Mouse (Mus musculus) ovary, postnatal 10 days (tissue): Measurements from ENCODE around the gene Lhx4.

Source experiments
- DNase-seq: peaks from one replicate; pipeline ENCODE4 v3.0.0; 2022; ENCODE audit warnings: low spot score

Lhx4 gene

GRCm38 (mm10) chr1:155751484-155752255 is at the start of gene Lhx4:
Lhx4 (minus strand) TSS chr1:155751684.
- no peak for DNase-seq

GRCm38 (mm10) chr1:155798000-155798399 is 46.5 kb upstream of the Lhx4 start:
- no peak for DNase-seq

- no peak for DNase-seq
These were observed 45.9 kb upstream of the Lhx4 start for GRCm38 (mm10) chr1:155797425-155797824.

GRCm38 (mm10) chr1:155796757-155797405 is 45.4 kb upstream of the Lhx4 start:
- no peak for DNase-seq

DNA sequence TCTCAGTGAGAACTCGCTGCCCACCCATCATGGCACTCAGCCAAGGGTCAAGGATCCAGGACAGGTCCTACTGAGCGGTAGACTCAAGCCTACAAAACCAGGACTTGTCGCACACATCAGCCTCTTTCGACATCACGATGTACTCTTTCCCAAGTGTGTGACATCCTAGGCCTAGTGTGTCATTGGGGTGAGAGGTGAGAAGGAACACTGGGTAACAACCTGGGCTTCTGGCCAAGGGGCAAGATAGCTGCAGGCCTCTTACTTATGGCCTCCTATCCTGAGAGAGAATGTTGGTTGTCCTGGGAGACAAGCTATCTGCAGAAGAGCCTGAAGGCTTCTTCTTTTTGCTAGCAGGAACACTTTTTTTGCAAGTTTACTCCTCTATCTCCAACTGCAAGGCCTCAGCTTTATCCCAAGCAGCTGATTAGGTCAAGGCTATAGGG is 44.3 kb upstream of the Lhx4 start:
- DNase-seq, result no peak

DNA sequence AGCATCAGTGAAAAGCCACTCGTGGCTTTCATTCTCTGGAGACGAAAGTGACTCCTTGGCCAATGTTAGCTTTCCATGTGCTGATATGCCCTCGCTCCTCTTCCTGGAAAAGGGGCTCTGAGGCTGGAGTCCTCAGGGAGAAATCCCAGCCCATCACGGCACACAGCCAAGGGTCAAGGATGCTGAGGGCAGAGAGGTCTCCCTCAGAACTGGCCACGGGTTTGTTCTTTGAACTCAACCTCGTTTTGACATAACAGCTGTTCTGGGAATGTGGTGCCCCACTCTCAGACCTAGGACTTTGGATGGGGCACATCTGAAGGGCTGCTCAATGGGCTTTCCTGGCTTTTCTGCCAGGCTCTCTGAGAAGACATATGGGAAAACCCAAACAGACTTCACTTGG is 43.4 kb upstream of the Lhx4 start:
- no peak for DNase-seq

- no peak for DNase-seq
These were observed 40.4 kb upstream of the Lhx4 start for GRCm38 (mm10) chr1:155791919-155792318.

DNA sequence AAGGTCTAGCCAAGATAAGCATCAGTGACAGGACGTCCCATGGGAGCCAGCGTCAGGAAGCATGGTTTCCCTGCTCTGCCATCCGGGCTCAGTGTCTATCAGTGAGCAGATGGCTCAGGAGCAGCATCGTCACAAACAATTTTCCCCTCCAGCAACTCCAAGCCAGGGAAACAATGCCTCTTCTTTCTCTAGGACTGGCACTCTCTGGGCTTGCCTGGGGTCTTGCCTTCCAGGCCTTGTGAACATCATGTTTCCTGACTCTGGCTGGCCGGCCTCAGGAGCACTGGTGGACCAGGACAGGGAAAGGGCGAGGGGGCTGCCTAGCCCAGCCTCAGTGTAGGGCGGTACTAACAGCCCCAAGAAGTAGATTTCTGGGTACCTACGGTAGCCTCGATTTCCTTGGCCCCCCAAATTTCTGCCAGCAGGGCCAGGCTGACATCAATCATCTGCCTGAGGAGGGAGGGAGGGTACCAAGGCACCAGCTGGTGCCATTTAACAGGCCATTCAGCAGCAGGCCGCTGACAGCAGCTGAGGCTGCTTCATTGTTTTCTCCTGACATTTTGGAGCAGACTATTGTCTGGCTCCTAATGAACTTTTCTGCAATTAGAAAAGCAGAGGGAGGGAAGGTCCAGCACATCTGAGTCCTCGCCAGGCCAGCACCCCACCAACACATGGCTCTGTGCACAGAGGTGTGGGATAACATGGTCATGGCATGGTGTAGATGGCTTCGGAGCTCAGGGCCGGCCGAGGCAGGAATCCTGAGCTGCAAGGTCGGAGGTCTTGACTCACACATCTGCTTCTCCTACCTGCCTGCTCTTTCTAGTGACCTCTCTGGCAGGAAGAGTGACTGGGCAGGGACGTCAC is 38.9 kb upstream of the Lhx4 start:
- DNase-seq, result no peak

GRCm38 (mm10) chr1:155785886-155786285 is 34.4 kb upstream of the Lhx4 start:
- no peak for DNase-seq

DNA sequence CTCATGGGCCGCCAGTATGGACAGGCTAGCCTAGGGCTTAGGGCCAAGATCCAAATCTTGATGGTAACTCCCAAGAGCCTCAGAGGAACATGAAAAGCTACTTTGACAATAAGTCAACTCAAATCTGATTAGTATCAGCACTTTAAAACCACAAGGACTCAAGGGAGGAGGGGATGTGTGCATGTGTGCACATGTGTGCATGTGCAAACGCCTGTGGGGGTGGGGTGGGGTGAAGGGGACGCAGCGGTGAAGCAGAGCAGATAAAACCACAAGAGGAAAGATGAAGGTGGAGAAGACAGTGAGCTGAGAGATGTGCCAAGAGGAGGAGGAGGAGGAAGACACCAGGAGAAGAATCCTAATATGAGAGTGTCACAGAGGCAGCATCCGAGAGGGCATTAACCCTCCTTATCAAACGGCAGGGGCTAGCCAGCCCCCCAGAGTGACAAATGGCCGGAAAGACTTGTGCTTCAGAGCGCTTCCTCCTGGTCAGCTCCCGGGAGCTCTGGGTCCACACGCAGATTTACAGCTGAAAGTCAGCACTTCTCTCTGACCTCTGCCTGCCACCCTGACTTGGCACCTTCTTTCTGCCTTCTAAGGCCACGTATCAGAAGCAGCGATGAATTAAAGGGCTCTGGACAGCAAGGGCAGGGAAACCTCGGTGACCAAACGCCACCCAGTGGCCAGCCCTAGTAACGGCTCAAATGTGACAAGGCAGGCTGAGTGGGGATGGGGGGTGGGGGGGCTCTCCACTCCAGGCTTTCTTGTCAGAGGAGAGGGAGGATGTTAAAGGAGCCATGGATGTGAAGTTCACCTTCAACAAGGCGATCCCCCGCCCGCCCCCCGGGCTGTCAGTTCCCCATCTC is 33.1 kb upstream of the Lhx4 start:
- peak; percentile 20 for DNase-seq

- DNase-seq, result no peak
These were observed 30.9 kb upstream of the Lhx4 start for GRCm38 (mm10) chr1:155782382-155782781.

- no peak for DNase-seq
These were observed 26.4 kb upstream of the Lhx4 start for GRCm38 (mm10) chr1:155777641-155778625.

DNA sequence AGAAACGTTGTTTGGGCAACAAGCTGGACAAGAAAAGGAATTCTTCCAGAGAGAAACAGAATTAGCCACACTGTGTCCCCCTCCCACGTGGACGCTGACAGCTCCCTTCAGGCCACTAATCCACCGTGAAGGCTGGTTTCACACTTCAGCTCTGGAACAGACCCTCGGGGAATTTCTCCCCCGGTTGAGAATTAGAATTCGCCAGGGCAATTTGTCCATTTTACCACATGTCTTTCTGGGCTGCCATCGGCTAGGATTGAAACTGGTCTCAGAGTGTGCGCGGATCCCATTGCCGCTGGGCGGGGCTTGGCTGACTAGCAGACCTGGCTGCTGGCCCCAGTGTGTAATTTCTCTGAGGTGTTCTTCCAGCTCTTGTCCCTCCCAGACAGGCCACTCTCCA is 7.7 kb upstream of the Lhx4 start:
- DNase-seq, result no peak

GRCm38 (mm10) chr1:155758711-155759110 is 7.2 kb upstream of the Lhx4 start:
- DNase-seq, result no peak

GRCm38 (mm10) chr1:155757621-155758020 is 6.1 kb upstream of the Lhx4 start:
- DNase-seq, result no peak

DNA sequence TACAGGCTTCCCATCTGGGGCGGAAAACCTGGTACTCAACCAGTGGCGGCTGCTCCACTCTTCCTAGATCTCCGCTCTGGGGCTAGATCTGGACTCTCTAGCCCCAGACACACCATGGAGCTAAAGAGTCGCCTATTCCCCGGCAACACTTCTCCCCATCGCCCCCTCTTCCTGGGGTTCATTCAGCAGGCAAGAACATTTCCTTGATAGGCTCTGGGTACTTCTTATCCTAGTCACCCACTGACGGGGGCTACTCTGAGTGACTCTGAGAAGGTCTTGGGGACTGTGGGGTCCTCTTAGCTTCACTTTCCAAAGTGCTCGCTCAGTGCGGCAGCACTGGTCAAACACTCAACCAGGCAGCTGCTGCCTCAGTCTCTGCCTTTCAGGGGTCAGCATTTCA is 1.9 kb upstream of the Lhx4 start:
- no peak for DNase-seq

DNA sequence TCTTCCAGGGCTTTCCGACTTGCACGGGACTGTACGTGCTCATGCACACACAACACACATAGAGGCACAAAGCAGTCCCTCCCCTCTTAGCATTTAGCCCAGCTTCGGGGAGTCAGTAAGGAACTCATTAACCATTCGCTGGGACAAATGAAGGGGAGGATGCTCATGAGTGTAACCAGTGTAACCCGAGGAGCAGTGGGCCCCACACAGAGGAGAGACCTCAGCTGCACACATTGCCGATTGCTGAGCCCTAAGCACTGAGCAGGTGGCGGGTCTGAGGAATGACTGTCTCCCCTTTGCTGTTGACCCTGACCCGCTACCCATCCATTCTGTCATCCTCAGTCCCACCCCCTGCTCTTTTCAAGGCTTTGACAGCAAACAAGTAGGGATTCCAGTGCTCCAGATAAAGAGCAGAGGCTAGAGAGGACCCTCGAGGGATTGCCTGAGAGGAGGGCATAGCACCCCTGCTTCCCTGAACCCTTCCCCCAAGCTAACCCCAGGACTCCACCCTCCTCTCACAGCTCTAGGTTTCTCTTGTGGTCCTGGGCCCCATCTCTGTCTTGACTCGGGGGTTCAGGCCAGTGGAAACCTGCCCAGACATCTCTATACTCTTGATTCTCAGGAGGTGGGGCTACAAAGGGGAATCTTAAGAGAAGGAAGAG is 836 bp downstream of the Lhx4 start:
- no peak for DNase-seq

DNA sequence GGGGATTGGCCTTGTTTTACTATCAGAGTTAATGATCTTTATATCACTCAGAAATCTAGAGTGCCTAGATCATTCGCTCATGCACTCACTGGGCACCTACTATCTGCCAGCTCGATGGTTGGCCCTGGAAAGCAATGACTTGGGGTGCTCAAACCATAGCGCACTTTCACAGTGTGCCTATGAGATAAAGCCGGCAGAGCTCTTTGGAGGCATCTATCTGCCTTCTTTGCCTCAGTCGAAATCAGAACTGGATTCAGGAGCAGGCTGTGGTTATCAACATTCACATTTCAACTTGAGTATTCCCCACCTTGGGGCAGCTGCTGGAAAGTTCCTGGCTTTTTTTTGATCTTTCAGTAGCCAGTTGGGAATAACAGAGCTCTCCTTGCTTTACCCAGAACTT is 3.6 kb downstream of the Lhx4 start:
- no peak for DNase-seq

DNA sequence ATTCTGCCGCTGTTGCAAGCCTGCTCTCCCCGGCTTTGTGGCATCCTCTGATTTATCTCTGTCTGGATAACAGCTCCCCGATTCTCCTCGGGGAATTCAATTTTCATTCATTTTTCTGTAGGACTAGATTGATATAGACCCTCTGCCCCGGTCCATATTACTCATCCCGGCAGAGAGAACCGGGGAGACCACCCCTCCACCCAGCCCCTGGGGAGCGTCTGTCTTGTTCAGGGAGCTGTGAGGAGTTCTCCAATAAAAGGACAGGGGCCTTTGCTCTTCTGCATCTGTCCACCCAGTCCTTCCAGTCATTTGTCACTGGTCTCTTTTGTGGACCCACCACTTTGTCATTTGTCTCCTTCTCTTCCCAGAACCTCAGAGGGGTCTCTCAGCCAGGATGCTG is 4.5 kb downstream of the Lhx4 start:
- DNase-seq, result no peak
